Mouse (Mus musculus) neural tube, postnatal 0 days (tissue): ENCODE measurements around the gene Aldh2. TPM values are rescaled to one million over a fixed set of nuclear protein-coding genes. Genes with fewer than 3 reads are reported as not detected.

Source experiments
- polyA plus RNA-seq: library from polyadenylated mRNA; unstranded; fragments of >200 nt; fragmentation: Nextera tagmentation; extraction: Ambion mirVana; gene quantifications from 2 replicates; pipeline ENCODE4 v1.2.1, GENCODE M21; 2015

Aldh2 gene
- polyA plus RNA-seq, result 145 and 157 TPM in 2 replicates

GRCm38 (mm10) chr5:121593451-121594401, at the start of gene Aldh2:
TSS of gene Aldh2 (minus strand) at chr5:121593824.

GRCm38 (mm10) chr5:121618592-121619513, 25.2 kb upstream of the Aldh2 start, which contains the start of gene Acad12:
TSS of gene Acad12 (minus strand) at chr5:121618938.

DNA sequence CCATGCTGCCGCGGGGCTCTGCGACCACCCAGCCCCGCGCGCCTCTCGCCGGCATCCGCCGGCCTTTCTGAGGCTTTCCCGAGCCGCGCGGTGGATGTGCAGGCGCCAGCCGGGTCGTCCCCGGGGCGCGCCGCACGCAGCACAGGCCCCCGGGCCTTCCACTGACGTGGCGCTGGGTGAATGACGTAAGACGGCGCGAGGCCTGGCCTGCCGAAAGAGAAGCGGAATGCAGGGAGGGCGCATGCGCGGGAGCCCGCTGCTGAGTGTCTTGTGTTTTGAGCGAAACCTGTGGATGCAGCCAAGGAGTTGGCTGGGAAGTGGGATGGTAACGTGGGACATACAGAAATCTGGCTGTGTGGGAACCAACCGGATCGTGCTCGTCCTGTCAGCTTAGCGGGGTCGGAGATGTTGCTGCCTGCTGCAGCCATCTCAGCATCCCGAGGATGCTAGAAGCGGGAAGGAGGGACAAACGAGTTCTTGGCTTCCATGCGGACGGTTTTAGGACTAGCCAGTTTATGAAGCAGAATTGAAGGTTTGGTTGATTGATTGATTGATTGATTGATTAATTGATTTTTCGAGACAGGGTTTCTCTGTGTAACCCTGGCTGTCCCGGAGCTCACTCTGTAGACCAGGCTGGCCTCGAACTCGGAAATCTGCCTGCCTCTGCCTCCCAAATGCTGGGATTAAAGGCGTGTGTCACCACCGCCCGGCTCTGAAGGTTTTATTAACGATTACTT, 47.7 kb downstream of the Aldh2 start, which contains the start of gene Mapkapk5:
Mapkapk5 (minus strand) TSS at position 113 of the 737 bp plus-strand sequence.

GRCm38 (mm10) chr5:121544910-121545792, 48.5 kb downstream of the Aldh2 start, which contains the start of the genes Adam1a and Gm42878:
TSS of gene Adam1a (minus strand) at chr5:121545482.
TSS of gene Gm42878 (minus strand) at chr5:121545482.

Other genes with a start within 250 kb of the Aldh2 start
- 85.2 and 96.9 TPM in 2 replicates for gene Trafd1, start 208.2 kb downstream of the Aldh2 start, polyA plus RNA-seq
- 41.6 and 46.4 TPM in 2 replicates for gene Naa25, start 195.9 kb downstream of the Aldh2 start, polyA plus RNA-seq
- 2.5 and 2.7 TPM in 2 replicates for gene Tmem116, start 141.9 kb downstream of the Aldh2 start, polyA plus RNA-seq
- 178 and 197 TPM in 2 replicates for gene Erp29, start 141.3 kb downstream of the Aldh2 start, polyA plus RNA-seq
- not detected in 2 replicates for gene Adam1b, start 90.4 kb downstream of the Aldh2 start, polyA plus RNA-seq
- 1.8 and 2.4 TPM in 2 replicates for gene Adam1a, start 48.3 kb downstream of the Aldh2 start, polyA plus RNA-seq
- not detected in 2 replicates for gene Gm42878, start 48.3 kb downstream of the Aldh2 start, polyA plus RNA-seq
- 52.9 and 61.8 TPM in 2 replicates for gene Mapkapk5, start 47.9 kb downstream of the Aldh2 start, polyA plus RNA-seq
- gene Acad12, start 25.1 kb upstream of the Aldh2 start, polyA plus RNA-seq, result 1.7 and 1.9 TPM in 2 replicates
- gene Acad10, start 66.7 kb upstream of the Aldh2 start, polyA plus RNA-seq, result 1.2 and 1.7 TPM in 2 replicates
- 35.0 and 36.5 TPM in 2 replicates for gene Brap, start 66.7 kb upstream of the Aldh2 start, polyA plus RNA-seq
- gene Atxn2, start 117.5 kb upstream of the Aldh2 start, polyA plus RNA-seq, result 108 and 110 TPM in 2 replicates
- 8.2 TPM in 2 replicates for gene Sh2b3, start 243.8 kb upstream of the Aldh2 start, polyA plus RNA-seq